Mouse (Mus musculus): ENCODE results near the gene Letmd1. TPM values are rescaled to one million over a fixed set of nuclear protein-coding genes. Genes with fewer than 3 reads are reported as not detected.
A peak's percentile ranks its signal among the peaks of the same experiment; 100 is the strongest.
"Not testable (repeated sequence)": the region's sequence is repeated elsewhere in the genome, so short reads cannot be mapped to it uniquely, and the experiment has no call there.

Letmd1 gene
- polyA plus RNA-seq (2017; shearing (Covaris generic)) = 10 to 100 TPM; 24.6 to 58.8 (median 54.5) TPM

DNA sequence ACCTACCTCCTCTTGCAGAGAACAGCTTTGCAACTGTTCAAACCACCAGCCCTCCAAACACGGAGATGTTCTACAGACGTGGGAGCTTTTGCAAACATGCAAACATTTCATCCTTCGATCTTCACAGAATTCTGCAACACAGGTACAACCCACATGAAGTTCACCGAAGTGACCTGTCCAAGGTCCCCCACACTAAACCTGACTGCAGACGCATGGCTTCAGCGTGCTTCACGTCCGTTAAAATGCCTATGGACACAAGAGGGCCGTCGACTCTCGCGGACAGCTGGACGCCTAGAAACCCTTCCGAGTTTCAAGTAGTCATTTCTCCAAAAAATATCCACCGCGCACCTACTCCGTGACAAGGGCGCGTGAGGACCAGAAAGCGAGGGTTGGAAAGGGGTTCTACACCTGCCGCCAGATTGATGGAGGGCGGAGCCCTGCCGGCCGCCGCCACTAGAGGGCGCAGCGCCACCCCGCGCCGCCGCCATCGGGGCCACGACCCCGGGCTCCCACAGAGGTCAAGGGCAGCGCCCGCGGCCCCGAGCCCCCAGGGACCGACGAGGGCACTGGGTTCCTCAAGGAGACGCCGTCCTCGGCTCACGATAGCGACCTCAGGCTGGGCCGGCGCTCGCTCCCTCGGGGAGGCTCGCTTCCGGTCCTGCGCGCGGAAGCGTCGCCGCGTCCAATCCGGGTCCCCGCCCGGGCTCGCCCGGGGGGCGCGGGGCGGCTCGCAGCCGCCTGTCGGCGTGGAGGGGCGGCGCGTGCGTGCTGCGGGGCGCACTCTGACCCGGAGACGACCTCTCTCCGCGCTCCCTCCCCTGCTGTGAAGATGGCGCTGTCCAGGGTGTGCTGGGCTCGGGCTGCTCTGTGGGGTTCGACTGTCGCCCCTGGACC is at the start of gene Letmd1:
TSS of gene Letmd1 (plus strand) at position 729 of the 894 bp plus-strand sequence.
- peak; percentile 94 for ATAC-seq

GRCm38 (mm10) chr15:100419311-100419710 is 49.5 kb upstream of the Letmd1 start:
- ATAC-seq = no peak

DNA sequence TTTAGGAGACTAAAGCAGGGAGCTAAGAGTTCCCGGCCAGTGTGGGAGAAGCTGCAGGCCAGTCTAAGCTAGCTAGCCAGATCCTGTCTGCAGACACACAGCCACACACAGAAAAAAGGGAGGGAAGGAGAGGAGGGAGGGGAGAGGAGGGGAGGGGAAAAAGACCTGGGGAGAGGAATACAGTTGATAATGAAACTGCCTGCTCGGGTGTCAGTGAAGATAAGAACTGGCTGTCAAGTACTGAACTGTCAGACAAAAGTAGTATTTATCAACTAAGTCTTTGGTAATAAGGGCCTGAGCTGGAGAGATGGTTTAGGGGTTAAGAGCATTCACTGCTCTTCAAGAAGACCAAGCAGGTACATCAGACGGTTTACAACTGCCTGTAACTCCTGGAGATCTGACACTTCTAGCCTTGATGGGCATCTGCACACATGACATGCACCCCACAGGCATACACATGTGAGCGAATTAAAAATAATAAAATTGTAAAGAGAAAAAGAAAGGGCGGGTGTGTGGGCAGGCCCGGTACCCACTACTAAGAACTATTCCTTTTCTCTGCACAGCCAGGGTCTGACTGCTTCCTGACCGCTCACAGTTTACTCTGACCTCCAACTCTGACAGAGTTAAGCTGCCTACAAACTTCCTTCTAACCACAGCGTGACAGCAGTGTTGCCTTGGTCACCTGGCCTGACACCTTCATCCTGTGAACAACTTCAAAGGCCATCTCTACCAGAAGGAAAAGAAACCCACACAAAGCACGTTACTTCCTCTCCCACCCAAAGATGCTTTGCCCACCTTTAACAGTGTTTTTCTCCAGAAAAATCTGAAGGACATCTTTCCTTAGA is 48.7 kb upstream of the Letmd1 start:
- ATAC-seq = no peak

DNA sequence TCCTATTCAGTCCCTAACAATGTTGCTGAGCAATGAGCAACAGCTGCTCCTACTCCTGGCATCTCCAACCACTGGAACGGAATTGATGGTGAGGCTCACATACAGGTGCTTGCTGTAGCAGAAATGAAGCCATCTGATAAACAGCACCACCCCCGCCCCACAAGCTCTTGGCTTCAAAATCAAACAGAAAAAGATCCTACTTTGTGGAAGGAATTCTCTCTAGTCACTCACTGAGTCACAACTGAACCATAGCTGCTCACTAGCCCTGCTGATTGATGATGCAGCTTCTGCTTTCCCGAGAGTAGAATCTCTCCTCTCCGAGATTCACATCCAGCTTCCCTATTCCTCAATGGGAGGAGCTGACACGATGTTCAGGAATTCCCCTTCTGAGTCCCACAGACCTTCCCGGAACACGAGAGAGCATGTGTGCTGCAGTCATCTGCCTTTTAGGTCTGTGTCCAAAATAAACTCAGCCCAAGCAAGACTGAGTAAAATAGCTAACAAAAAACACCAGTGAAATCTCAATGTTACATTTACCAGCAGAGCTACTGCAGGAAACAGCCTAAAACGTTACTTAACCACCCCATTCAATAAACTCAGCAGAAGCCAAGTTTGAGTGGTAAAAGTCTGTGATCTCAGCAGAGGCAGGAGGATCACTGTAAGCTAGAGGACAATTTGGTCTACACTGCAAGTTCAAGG is 47.6 kb upstream of the Letmd1 start:
- no peak for ATAC-seq

DNA sequence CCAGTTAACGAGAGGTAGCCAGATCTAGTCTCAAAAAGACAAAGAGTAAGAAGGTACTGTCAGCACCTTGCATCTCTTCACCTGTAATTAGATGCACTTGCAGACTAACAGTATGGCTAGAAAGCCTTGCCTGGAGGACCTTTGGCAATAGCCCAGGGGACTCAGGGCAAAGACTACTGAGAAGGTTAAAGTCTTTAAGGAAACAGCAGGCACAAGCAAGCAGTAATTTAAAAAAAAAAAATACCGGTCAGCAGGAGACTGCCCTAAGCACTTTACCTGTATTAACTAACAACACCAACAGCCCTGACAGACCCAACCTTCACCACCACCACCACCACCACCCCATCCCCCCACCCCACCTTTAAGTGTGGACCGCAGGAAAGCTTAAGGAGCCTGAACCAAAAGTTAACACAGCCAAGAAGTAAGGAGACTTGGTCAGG is 47.0 kb upstream of the Letmd1 start, which contains the start of gene Gm5475:
TSS of gene Gm5475 (plus strand) at position 390 of the 440 bp plus-strand sequence.
- not testable (repeated sequence) for ATAC-seq

DNA sequence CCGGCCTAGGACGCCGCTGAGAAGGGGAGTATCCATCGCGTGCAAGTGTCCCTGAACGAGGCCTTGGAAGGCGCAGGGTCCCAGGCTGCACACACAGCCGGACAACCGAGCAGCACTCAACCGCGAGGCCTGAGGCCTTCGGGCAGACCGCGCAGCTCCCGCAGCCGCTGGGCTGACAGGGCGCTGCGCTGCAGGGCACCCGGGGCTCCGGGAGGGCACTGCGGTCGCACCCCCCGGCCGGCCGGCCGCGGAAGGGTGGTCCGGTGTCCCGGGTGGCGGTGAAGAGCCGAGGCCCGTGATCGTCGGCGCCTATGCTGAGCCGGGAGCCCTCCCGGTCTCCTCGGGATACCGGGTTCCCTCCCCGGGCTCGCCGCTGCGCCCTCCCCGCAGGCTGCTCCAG is 46.3 kb upstream of the Letmd1 start:
- ATAC-seq = no peak

- peak; percentile 81 for ATAC-seq
These were observed 45.6 kb upstream of the Letmd1 start for GRCm38 (mm10) chr15:100422899-100423860.

DNA sequence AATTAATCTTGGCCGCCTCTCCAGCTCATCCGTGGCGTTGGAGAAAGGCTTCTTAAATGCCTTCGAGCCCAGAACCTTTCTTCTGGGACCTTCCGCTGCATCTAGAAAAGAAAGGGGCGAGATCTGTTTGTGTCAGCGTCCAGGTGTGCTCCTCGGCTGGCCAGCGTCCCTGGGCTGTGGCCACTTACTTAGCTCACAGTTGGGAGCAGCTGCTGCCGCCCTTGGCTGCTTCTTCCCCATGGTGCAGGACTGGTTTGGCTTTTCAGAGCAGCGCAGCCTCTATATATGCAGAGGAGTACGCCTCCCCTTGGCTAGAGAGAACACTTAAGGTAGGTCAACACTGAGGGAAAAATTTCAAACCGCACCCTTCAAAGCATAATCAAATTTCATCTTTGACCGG is 44.9 kb upstream of the Letmd1 start:
- ATAC-seq = peak; percentile 5

DNA sequence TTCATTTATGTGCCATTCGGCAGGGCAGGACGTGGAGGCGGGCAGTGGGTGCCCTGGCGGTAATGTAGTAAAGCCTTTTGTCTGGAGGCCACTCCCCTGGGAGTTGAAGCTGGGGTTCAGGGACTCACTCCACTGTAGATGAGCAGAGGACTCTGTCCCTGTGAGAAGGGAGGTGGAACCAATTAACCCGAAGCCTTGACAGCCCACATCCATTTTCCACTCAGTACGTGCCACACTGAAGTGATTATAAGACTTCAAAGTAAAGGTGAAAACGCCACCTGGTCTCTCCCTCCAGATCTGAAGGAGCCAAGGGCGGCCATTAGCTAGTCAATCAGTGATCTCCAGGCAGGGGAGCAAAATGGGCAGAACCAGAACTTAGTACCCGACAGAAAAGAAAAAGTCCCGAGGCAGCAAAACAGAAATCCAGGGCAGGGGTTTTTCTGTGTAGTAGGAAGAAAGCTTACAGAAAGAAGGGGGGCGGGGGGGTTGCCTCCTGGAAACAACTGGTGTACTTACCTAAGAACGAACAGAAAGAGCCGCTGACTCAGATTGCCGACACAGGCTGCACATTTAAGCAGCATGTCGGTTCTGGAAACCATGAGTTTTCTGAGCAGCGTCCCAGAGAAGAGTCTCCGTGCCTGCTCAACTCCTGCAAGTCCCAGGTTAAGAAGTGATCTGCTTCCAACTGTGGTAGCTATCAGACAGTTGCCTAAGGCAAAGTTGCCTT is 44.3 kb upstream of the Letmd1 start, which contains the start of gene Slc11a2:
TSS of gene Slc11a2 (minus strand) at position 677 of the 727 bp plus-strand sequence.
- peak; percentile 15 for ATAC-seq

GRCm38 (mm10) chr15:100428296-100428905 is 40.4 kb upstream of the Letmd1 start:
- ATAC-seq = no peak

DNA sequence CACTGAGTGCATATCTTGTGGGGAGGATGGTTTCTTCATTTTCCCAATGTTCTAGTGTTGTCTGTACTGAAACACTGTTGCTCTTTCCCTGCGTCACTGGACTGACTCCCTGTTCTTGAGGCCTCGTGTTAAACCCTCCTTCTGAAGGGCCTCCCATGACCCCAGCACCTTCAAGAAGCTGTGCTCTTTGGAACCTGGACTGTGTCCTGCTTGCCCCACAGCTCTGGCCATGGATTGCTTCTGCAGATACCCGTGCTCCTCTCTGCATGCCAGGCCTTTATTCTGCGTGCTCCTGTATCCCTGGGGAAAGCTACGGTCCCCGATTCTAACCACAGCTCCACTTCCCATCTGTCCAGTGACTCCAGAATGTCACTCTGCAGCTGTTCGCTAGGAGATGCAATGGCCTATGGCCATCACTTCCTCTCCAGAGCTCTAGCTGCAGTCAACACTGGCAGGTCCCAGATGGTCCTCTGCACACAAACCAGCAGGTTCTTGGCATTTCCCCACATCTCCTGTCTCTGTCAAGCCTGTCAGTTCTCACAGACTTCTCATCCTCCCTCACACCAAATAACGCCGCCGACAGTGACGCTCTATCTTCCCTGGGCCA is 38.8 kb upstream of the Letmd1 start:
- no peak for ATAC-seq

GRCm38 (mm10) chr15:100433234-100433633 is 35.6 kb upstream of the Letmd1 start:
- no peak for ATAC-seq

- no peak for ATAC-seq
These were observed 32.7 kb upstream of the Letmd1 start for GRCm38 (mm10) chr15:100436112-100436511.

DNA sequence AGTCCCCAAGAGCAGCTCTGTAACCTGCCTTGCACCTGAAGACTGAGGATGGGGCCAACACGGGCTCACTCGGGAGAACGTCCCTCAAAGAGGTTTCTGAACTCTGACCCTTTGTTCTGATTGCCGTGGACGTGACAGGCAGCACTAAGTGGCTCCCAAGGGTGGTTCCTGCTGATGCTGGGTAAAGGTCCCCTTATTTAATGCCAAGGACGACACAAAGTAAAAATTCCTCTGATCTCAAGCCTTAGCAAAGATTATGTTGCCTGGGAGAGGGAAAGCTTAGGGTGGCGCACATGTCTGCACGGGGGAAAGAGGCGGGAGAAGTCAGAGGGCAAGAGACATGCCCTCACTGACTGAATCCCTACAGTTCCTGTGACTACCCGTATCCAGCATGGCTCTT is 32.3 kb upstream of the Letmd1 start:
- no peak for ATAC-seq

- ATAC-seq = peak; percentile 99
These were observed 25.5 kb upstream of the Letmd1 start for GRCm38 (mm10) chr15:100443126-100443922.

DNA sequence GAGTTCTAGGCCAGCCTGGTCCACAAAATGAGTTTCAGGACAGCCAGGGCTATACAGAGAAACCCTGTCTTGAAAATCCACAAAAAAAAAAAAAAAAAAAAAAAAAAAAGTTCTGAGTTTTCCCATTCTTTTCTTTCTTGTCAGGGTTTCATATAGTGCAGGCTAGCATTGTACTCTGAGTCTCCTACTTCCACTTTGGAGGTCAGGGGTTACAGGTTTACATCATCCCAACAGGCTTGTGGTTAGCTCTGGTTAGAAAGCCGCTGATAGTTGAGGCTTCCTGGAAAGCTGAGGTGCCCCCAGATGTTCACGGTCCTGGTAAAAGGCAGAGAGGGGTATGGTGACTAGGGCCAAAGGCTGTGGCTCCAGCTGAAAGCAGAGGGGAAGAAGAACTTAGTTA is 21.9 kb upstream of the Letmd1 start:
- no peak for ATAC-seq

DNA sequence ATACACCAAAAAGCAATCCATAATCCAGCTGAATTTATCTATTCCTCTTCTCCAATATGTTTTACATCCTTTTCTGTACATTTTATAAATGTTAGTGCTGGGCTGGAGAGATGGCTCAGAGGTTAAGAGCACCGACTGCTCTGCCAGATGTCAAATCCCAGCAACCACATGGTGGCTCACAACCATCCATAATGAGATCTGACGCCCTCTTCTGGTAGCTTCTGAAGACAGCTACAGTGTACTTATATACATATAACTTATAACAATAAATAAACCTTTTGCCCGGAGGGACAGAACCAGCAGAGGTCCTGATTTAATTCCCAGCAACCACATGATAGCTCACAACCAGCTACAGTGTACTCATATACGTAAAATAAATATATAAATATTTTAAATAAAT is 20.3 kb upstream of the Letmd1 start:
- ATAC-seq = no peak

DNA sequence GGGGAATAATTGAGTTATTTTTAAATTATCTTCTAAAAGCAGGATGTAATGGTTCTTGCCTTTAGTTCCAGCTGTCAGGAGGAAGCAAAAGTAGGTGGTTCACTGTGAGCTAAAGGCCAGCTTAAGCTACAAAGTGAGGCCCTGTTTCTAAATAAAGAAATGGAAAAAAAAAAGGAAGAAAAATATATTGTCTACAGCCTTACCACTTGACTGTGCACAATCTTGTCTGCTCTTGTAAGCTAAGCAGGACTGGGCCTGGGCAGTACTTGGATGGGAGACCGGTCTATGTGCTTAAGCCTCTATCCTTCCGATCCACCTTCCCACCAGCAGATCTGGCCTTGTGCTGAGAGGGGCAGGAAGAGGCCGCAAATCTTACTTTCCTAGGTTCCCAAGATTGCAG is 19.3 kb upstream of the Letmd1 start:
- ATAC-seq = no peak

- ATAC-seq = no peak
These were observed 17.6 kb upstream of the Letmd1 start for GRCm38 (mm10) chr15:100451245-100451644.

All from inflammation-experienced regulatory T-cells, adult 6 months (primary cell).